Mouse (Mus musculus) adrenal gland, adult 18-20 months (tissue): ENCODE data around the gene Phf21a. TPM values are rescaled to one million over a fixed set of nuclear protein-coding genes. Genes with fewer than 3 reads are reported as not detected.
A peak's percentile ranks its signal among the peaks of the same experiment; 100 is the strongest.

Experiments used
- DNase-seq, 2 experiments: peaks; one replicate each; pipeline ENCODE4 v3.0.0; 2021 to 2022; ENCODE audit warnings: low spot score in 2 of 2
- total RNA-seq, 2 experiments: library from RNA; stranded (reverse); gene quantifications; 1 replicate in 1 of 2; 2 replicates in 1 of 2; pipeline ENCODE4 v1.2.3; 2021

Gene Phf21a
- total RNA-seq, 2 experiments from 2014 or later, result 57.4 to 60.1 TPM

- no peak for DNase-seq
Observed at GRCm38 (mm10) chr2:92225592-92225991, 132.7 kb downstream of the Phf21a start.

DNA sequence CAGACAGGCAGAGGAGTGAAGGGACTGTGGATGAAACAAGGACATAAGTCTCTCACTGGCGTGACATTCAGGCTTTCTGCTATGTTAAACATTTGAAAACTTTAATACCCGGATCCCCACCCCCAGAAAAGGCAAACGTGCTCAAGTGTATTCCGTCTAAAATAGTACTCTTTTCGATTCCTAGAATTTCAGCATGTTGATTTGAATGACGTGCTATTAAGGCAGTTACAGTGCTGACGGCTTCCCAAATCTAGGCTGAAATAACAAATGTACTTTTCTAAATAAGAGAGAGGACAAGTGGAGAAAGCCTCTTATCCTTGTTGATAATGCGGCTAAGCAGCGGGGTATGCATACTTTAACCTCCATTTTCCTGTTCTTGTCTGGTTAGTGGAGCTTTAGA is 137.1 kb downstream of the Phf21a start:
- no peak for DNase-seq

DNA sequence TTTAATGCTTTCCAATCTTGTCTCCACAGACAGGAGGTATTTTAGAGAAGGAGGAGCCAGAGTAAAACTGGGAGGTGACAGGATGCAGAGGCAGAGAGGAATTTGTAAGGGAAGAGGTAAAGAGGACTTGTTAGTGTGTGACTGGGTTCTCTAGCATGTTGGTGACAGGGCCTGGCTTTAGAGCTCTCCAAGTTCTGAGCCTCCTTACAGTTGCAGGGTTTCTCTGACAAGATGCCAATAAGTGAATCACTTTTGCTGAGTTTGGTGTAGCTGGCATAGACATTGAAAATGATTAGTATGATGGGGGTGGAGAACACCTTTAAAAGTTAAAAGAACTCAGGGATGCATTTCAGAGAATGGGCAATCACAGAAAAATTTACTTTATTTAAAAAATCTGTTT is 138.8 kb downstream of the Phf21a start:
- no peak for DNase-seq

- no peak for DNase-seq
Observed at GRCm38 (mm10) chr2:92234768-92235332, 141.9 kb downstream of the Phf21a start.

DNA sequence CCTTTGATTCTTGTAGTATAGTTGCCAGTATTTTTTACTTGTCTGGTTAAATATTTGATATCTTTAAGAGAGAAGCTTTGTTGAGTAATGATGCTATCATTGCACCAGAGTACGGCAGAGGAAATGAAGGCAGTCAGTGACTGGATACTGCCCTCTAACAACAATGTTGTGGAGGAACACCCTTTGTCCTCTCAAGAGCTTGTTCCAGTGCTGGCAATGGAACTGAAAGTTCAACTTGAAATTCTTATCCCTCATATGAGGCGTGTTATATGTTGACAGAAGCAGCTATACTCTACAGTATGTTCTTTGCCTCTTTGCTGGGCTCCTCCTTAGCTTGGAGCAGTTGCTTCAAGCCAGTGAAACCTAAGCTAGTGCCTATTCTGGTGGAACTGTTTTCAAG is 147.4 kb downstream of the Phf21a start:
- DNase-seq, result no peak

DNA sequence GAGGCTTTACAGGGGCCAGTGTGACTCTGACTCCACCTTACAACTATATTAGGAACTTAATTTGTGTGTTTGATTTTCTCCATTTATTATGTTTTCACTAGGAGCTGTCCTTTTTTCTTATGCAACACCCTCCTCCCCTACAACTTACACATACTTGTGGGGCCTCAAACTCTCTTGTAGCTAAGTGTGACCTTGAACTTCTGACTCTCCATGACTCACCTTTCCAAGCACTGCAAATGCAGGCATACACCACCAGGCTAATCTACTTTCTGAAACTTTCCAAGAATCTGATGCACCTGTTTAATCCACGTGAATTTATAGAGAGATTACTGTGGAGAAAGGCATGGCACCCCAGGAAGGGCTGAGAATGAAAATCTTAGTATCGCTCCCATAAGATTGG is 147.9 kb downstream of the Phf21a start:
- no peak for DNase-seq

DNA sequence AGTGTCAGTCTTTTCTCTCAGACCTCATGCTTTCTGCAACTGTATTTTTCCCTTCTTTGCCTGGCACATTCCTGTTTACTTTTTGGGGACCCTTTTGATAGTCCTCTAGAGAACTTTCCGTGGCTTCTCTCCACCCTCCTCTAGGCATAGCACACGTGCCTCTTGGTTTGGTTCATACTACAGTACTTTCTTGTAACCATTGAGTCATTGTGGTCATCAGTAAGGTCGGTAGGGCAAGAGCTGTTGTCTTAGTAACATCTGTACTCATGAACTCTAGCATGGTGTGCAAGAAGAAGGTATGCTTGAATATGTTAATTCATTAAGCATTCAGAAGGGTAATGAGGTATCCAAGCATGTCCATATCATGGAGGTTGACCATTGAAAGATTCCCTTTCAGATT is 148.4 kb downstream of the Phf21a start:
- DNase-seq, result no peak

GRCm38 (mm10) chr2:92246112-92246511 is 153.2 kb downstream of the Phf21a start:
- DNase-seq, result no peak

GRCm38 (mm10) chr2:92247711-92248110 is 154.8 kb downstream of the Phf21a start:
- no peak for DNase-seq

DNA sequence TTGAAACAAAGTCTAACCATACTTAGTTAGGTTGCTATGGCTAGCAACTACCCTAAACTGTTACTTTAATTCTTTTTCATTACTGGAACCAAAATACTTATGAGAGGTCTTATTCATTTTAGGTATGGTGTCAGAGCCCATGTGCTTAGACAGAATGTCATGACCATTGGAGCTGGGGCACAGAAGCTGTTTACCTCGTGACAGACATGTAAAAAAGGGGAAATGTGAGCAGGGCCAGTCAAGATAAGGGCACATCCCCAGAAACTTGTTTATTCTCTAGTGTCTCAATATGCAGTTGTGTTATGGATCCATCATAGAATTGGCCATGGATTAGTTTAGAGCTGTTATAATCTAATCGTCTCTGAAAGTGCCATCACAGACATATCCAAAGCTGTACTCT is 157.6 kb downstream of the Phf21a start:
- no peak for DNase-seq

DNA sequence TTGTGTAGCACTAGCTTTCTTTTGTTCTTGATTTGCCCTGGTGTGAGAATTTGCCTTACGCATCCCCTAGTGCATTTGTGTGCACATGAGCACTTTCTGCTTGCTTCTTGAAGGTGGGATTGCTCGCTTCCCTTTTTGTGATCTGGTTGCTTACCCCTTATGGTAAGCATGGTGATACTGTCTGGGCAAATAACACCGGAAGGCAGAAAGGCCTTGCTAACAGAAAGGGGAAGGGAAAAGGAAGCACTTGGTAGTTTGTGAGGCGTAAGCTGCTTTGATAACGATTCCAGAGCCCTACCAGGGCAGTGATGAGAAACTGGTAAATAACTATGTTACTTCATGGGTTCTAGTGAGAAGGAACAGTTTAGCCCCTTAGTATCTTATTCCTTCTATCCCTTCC is 160.9 kb downstream of the Phf21a start:
- DNase-seq, result no peak

DNA sequence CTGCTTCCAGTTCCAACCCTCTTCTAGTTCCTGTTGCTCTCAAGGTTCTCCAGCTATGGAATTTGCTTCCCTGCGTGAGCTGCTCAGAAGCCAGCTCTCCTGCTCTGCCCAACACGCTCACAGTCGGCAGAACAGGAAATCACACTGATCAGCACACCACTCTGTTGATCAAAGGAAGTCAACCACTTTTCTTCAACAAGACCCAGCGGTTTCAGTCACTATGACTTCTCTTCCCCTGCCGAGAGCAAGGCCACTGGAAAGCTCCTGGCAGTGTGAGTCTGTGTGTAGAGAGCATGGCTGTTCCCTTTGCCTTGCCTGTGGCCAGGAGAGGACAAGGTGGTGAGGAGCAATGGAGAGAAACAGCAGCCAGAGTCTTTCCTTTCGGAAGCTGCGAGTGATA is 163.2 kb downstream of the Phf21a start:
- DNase-seq, result no peak

DNA sequence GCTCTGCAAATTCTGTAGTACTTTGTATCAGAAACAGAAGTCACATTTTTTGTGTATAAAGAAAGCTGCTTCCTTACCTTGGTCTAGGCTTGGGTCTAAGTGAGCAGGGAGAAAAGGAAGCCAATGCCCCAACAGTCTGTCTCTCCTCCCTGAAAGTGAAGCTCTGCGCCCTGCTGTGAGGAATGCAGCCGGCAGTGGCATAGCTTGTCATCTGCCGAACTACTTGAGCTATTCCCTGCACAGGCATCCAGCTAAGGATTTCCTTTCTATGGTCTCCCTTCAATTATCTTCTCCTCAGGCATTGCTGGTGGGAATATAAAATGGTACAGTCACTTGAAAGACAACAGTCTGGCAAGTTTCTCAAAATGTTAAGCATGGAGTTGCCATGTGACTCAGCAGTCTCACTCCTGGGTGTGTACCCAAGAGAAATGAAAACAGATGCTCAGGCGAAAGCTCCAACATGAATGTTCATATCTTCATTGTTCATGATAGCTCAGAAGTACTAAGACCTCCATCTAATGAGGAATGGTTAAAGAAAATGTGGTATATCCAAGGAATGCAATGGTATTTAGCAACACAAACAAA is 164.5 kb downstream of the Phf21a start:
- DNase-seq, result no peak

GRCm38 (mm10) chr2:92259924-92260323 is 167.0 kb downstream of the Phf21a start:
- no peak for DNase-seq

DNA sequence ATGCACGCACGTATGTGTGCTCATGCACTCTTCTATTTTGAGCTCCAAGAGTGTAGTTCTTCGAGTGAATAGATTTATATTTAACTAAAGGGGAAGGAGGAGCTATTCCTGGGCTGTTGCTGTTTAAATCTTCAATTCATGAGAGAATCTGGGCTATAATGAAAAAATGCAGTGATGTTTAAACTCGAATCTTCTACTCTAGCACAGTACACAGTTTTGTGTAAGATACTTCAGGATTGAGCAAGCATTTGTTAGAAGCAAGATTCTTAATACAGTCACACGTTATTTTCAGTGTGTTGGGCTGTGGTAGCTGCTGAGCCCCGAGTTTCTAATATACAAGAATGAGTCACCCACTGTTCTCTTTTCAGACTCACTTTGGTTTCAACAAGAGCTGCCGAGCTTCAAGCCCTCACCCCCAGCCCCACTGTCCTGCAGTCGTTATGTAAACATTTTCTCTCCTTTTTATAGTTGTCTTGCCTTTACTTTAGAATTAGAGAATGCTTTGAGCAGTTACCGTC is 173.2 kb downstream of the Phf21a start:
- no peak for DNase-seq

GRCm38 (mm10) chr2:92269227-92269626 is 176.3 kb downstream of the Phf21a start:
- no peak for DNase-seq

GRCm38 (mm10) chr2:92272510-92272909 is 179.6 kb downstream of the Phf21a start:
- no peak for DNase-seq

GRCm38 (mm10) chr2:92273101-92273801 is 180.3 kb downstream of the Phf21a start:
- no peak for DNase-seq

DNA sequence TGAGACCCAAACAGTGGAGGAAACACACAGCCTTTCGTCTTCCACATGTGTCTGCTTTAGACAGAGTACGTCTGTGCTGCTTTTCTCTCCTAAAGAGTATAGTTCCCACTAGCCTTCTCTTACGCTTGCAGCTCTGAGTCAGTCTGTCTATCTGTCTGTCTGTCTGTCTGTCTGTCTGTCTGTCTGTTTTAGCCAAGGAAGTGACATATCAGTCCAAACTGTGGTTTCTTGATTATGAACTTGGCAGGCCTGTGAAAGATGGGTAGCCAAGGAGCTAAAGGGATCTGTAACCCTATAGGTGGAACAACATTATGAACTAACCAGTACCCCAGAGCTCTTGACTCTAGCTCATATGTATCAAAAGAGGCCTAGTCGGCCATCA is 180.9 kb downstream of the Phf21a start:
- no peak for DNase-seq

DNA sequence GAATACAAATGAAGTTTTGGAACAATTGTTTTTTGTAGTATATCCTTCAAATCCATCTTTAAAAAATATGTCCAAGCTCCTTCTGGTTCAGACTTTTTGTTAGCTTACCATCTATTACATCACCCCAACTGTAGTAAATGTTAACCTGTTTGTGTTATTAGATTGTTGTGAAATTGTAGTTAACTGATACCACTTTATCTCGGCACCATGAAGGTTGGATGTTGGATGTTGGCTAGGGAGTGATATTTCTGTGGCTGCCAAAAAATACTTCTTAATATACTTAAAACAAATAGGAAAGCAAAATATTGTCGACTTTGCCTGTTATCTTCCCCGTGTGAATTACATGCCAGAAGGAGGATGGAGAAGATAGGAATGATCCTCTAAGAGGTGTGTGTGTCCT is 184.9 kb downstream of the Phf21a start:
- DNase-seq, result no peak

DNA sequence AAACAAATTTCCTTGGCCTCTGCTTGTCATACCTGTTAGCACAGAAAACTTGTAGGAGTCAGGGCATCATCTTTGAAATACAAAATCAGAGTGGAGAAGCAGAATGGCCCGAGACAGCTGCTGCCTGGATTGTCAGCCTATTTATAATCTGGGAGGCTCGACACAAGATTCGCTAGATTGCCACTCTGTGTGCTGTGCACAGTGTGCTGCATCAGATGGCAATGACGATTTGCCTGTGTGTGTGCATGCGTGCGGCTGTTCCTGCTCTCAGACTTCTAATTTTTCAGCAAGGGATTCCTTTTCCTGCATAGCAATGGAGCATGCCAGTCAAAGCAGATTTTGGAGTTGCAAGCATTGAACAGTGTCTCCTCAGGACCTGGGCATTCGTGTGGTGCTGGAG is 185.7 kb downstream of the Phf21a start:
- no peak for DNase-seq

GRCm38 (mm10) chr2:92279398-92279797 is 186.5 kb downstream of the Phf21a start:
- no peak for DNase-seq

- DNase-seq, result peak in 1 of 2 experiments; percentile 11
Observed at GRCm38 (mm10) chr2:92285597-92285996, 192.7 kb downstream of the Phf21a start.
